Mouse (Mus musculus): Measurements from ENCODE around the gene Cdadc1.
"Not testable (repeated sequence)": the region's sequence is repeated elsewhere in the genome, so short reads cannot be mapped to it uniquely, and the experiment has no call there.

Gene Cdadc1

DNA sequence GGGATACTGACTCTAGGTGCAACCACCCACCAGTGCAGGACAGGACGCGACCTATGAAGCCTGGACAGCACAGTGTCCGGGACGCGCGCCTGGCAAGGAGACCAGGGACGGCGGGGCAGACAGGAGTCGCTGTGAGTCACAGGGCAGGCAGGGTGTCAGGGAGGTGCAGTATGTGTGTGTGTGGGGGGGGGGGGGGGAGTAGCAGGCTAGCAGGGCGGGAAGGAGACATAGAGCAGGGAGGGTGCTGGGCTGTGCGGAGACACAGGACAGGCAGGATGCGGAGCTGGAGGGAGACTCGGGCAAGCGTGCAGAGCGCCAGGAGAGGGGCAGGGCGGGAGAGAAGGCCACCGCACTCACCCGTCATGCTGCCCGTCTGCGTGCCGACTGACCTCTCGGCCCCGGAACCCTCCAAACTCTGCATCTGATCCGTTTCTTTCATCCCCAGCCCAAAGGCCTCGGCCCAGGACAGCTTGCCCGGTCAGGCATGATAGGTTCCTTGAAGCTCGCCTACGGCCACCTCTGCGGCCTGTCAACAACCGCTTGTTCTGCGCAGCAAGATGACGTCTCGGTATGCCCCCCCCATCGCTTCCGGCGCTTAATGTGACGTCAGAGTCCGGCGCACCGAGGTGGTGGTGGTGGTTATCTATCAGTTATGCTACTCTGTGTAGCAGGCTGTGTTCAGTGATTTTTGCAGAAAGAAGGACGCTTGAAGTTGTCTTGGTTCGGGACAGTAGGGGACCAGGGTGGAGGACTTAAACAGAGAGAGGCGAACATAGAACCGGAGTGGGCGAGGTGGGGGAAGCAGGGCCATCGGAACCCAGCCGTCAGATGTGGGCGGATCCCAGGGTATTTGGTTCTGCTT is at the start of gene Cdadc1:
Cdadc1 (minus strand) TSS at position 562 of the 862 bp plus-strand sequence.
- DNase-seq (ENCODE audit: low spot score) = peak; percentile 94

- DNase-seq (ENCODE audit: low spot score) = no peak
Measured at GRCm38 (mm10) chr14:59646826-59647697, 49.3 kb upstream of the Cdadc1 start.

- no peak for DNase-seq (ENCODE audit: low spot score)
Measured at GRCm38 (mm10) chr14:59644896-59645295, 47.1 kb upstream of the Cdadc1 start.

- DNase-seq (ENCODE audit: low spot score) = no peak
Measured at GRCm38 (mm10) chr14:59644166-59644565, 46.4 kb upstream of the Cdadc1 start.

GRCm38 (mm10) chr14:59643582-59643981 is 45.8 kb upstream of the Cdadc1 start:
- DNase-seq (ENCODE audit: low spot score) = no peak

DNA sequence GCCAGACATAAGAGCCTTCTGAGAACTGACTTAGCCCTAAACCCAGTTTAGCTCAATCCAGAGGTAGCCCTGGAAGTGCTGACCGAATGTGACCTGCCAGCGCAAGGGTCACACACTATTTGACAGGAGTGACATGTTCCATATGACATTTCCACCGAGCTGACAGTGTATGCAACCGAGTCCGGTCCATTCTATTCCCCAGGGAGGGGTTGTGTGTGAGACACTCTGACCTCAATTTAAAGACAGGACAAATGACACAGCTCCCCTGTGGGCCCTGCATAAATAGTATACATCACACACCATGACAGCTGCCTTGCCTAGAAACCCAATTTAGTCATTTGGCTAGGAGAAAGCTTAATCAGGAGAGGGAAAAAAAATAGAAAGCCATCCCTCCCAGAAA is 44.1 kb upstream of the Cdadc1 start:
- DNase-seq (ENCODE audit: low spot score) = peak; percentile 76

DNA sequence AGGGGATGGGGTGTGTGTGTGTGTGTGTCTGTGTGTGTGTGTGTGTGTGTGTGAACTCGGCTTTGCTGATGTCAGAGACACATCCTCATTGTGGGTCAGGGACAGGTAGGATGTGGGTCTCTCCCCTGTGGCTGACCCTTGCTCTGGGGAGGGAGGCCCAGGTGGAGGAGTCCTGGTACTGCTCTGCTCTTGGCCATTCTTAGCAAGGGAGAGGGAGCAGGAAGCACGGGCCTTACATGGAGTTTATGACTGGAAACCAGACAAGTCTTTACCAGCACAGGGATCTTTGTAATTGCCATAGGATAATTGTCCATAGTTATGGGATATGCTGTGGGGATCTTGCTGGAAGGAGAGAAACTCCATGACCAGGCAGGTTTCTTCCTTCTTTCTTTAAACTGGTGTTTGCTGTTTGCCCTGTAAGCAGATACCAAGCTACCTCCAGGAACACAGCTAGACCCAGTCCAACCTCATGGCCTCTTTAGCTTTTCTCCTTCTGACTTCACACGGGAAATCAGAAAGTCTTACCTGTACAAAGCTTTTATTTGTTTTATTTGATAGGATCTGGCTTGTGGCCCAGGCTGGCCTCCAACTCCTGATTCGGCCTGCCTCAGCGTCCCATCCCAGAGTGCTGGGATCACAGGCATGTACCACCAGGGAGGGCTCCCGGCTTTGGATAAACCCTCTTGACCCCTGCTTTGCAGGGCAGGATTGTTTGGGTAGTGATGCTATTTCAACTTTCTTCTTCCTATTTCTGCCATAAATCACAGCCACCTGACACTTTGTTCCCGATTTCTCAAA is 41.3 kb upstream of the Cdadc1 start:
- DNase-seq (ENCODE audit: low spot score) = peak; percentile 42

DNA sequence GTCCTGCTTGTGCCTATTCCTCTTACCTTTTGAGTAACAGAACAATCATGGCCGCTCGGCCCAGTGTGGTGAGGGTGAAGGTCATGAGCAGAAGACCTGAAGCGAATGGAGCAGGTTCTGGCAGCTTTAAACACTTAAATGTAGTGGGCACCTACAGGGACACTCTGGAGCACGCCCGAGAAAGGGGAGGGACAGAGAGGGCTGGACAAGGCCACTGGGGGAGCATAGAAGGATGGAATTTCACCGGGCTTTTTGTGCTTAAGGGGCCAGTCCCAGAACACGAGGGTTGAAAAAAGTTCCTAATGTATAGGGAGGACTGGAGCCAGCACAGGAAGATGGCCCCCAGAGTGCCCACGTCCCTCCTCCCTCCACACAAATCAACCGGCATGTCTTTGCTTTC is 36.2 kb upstream of the Cdadc1 start:
- no peak for DNase-seq (ENCODE audit: low spot score)

GRCm38 (mm10) chr14:59633295-59633898 is 35.6 kb upstream of the Cdadc1 start:
- DNase-seq (ENCODE audit: low spot score) = no peak

- DNase-seq (ENCODE audit: low spot score) = no peak
Measured at GRCm38 (mm10) chr14:59632067-59632466, 34.3 kb upstream of the Cdadc1 start.

- DNase-seq (ENCODE audit: low spot score) = no peak
Measured at GRCm38 (mm10) chr14:59630096-59630495, 32.3 kb upstream of the Cdadc1 start.

- no peak for DNase-seq (ENCODE audit: low spot score)
Measured at GRCm38 (mm10) chr14:59629308-59629707, 31.5 kb upstream of the Cdadc1 start.

DNA sequence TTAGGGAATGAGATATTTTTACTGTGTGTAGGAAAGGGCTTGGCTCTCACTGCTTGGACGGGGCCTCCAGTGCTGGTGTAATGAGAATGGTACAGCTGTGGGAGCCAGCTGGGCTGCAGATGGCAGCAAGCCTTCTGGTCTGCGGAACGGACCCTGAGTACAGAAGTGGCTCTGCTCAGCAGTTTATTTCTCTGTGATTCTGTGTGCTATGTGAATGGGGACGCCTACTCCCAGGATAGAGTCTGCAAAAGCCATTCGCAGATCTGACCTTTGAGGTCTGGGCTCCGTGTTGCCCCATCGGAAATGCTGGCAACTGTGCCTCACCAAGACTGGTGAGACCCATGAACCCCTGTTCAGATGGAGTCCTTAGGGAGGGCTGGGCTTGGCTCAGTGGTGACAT is 30.1 kb upstream of the Cdadc1 start:
- DNase-seq (ENCODE audit: low spot score) = peak; percentile 68

DNA sequence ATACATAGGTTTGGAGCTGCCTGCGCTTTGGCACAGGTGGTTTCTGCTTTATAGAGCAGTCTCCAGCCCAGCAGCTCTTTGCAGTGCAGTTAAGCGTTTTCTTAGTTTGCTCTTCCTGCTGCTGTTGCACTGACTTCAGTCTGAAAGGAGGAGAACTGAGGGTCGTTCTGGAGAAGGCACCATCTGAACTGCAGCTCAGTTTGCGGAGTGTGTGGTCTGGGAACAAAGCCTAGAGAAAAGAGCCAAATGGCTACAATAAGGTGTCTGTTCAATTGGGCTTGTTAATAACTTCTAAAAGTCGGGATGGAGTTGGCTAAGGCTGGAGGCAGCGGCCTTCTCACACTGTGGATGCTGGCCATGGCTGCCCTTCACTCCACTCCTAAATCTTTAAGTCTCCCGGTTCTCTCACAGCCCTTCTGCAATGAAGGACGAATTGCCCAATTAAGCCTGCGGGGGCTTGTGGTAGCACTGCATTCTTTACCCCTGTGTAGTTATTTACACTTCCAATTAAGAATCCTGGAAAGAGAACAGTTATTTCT is 29.5 kb upstream of the Cdadc1 start:
- DNase-seq (ENCODE audit: low spot score) = peak; percentile 32

DNA sequence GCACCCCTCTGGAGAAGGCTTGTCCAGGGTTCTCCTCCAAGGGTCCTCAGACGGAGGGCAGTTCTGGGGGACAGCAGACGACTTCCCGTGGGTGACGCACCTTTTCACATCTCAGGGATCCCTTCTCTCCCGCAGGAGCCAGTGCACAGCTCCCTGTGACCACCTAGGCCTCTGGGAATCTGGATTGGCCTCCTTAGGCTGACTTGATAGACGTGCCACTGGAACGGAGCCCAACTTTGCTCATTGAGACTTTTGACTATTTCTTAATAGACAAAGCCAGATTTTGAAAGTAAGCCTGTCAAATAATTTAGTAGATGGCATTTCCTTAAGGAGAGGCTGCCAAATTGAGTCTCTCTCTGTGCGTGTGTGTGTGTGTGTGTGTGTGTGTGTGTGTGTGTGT is 29.0 kb upstream of the Cdadc1 start:
- DNase-seq (ENCODE audit: low spot score) = peak; percentile 35

DNA sequence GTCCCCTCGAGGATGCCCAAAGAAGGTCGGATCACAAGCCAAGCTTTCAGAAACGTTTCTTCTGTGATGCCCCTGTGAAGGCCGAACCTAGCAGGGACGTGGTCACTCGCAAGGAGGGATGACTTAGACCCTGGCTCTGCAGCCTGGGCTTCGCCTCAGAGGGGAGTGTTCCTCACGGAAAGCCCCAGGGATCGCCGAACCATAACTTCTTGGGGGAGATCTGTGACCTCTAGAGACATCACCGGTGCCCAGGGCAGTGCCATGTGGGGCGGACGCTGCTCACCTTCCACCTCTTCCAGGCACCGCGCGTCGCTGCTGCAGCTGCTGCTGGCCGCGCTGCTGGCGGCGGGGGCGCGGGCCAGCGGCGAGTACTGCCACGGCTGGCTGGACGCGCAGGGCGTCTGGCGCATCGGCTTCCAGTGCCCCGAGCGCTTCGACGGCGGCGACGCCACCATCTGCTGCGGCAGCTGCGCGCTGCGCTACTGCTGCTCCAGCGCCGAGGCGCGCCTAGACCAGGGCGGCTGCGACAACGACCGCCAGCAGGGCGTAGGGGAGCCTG is 28.1 kb upstream of the Cdadc1 start:
- DNase-seq (ENCODE audit: low spot score) = peak; percentile 69

DNA sequence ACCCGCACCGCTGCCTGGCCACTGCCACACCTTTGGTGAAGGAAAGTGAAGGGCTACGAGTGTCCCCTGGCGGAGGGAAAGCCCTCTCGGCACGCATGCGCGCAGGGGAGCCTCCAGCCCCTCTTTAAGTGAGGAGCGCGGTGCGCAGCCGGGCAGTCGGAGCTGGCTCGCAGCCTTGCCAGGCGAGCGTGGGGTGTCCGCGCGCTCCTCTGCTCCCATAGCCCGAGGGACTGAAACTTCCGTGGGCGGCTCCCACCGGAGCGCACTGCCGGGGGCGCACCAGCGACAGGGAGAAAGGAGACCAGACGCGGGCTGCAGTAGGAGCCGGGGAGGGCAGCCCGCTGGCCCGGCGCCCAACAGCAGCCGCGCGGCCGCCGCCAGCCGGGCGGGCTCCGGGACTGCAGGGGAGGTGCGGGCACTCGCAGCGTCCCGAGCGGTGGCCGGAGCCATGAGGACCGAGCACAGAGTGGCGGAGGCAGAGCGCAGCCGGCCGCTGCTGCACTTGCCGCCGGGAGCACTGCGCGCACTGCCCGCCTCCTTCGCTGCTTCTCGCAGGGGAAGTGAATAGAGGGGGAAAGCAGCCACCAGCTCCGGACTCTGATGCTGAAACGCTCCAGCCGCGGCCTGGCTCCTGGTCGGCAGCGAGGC is 27.5 kb upstream of the Cdadc1 start, which contains the start of gene Shisa2:
Shisa2 (plus strand) TSS at position 151 of the 648 bp plus-strand sequence.
- peak; percentile 92 for DNase-seq (ENCODE audit: low spot score)

- peak; percentile 33 for DNase-seq (ENCODE audit: low spot score)
Measured at GRCm38 (mm10) chr14:59624326-59624885, 26.6 kb upstream of the Cdadc1 start.

- DNase-seq (ENCODE audit: low spot score) = no peak
Measured at GRCm38 (mm10) chr14:59616802-59617201, 19.0 kb upstream of the Cdadc1 start.

DNA sequence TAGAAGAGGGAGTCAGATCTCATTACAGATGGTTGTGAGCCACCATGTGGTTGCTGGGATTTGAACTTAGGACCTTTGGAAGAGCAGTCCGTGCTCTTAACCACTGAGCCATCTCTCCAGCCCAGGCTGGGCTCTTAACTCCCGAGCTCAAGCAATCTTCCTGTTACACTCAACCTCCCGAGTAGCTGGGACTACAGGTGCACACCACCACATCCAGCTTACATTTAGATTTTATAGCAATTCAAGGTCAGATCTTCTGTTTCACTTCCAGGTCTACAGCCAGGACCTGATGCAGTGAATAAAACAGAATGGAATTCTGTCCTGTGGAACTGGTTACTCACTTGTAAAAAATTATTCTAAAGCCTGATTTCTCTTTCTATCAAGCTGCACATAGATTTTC is 16.4 kb upstream of the Cdadc1 start:
- not testable (repeated sequence) for DNase-seq (ENCODE audit: low spot score)

Data from embryo, embryonic 10.5 days (tissue).